Mouse (Mus musculus) left cerebral cortex, postnatal 10 days (tissue): ENCODE measurements at regions not wholly inside any gene's neighbourhood (a gene's known extent, or its start where the extent isn't known, plus 50 kb on each side); places are given as distances from the start of the nearest gene placed in this dataset.

Source experiments
- DNase-seq, 2 experiments: peaks; one replicate each; pipeline ENCODE4 v3.0.0; 2021 to 2022; ENCODE audit warnings: low spot score in 2 of 2, mixed read lengths in 1 of 2; ENCODE audit errors: extremely low spot score in 1 of 2
- intact Hi-C: fragments of 180-260 bp; cut with DNase I; formaldehyde crosslinking; loops from one replicate; pipeline ENCODE4 v1.15.1; 2025

- peak; percentile 80 to 82 for DNase-seq
- intact Hi-C loops: loop anchor here (2.0 to 10.0 kb wide), 4 partner anchors 271 to 665 kb away; partner anchors contain the start of gene Pbx3
Observed at GRCm38 (mm10) chr2:33973213-33973834, 85.6 kb upstream of the Mvb12b start.

- peak; percentile 36 to 56 for DNase-seq
- intact Hi-C loops: loop anchor here (5.0 kb wide), 1 partner anchor 220 kb away; no protein-coding TSS in a partner anchor
Observed at GRCm38 (mm10) chr2:33966984-33967421, 79.3 kb upstream of the Mvb12b start.

- intact Hi-C loops: loop anchor here (5.0 kb wide), 1 partner anchor 219 kb away; no protein-coding TSS in a partner anchor
- no peak for DNase-seq
Observed at GRCm38 (mm10) chr2:33966389-33966983, 78.7 kb upstream of the Mvb12b start.

DNA sequence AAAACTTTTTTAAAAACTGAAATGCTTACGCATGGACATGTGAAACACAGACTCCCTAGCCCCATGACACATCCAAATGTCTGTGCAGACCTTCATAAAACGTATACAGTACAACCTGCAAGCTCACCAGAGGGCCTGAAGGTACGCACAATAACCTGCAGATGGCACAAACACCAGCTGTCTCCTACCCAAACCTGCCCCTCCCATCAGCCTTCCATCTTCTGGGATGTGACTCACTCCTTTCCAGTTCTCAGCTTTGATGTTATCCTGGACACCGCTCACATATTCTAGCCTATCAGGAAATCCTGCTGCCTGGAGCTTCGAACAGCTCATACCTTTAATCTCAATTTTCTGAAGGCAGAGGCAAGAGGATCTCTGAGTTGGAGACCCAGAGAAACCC, 76.3 kb upstream of the Mvb12b start:
- DNase-seq: no peak
- intact Hi-C loops: loop anchor here (5.0 kb wide), 1 partner anchor 142 kb away; no protein-coding TSS in a partner anchor

- intact Hi-C loops: loop anchor here (5.0 kb wide), 1 partner anchor 140 kb away; no protein-coding TSS in a partner anchor
- no peak for DNase-seq
Observed at GRCm38 (mm10) chr2:33962355-33963037, 74.8 kb upstream of the Mvb12b start.

DNA sequence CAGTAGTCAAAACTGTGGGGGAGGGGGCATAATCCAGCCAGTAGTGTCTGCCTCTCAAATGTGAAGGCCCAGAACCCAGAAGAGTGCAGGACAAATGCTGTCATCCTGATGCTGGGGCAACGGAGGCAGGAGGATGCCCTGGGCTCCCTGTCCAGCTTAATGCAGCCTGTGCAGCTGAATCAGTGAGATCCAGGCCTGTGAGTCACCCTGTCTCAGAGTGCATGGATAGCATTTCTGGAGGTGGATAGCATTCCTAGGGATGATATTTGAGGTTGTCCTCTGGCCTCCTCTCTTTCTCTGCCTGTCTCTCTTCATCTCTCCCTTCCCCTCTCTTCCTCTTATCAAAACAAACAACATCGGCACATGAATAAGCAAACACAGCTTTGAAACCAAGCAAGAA, 73.8 kb upstream of the Mvb12b start:
- no peak for DNase-seq
- intact Hi-C loops: loop anchor here (5.0 kb wide), 1 partner anchor 139 kb away; no protein-coding TSS in a partner anchor

DNA sequence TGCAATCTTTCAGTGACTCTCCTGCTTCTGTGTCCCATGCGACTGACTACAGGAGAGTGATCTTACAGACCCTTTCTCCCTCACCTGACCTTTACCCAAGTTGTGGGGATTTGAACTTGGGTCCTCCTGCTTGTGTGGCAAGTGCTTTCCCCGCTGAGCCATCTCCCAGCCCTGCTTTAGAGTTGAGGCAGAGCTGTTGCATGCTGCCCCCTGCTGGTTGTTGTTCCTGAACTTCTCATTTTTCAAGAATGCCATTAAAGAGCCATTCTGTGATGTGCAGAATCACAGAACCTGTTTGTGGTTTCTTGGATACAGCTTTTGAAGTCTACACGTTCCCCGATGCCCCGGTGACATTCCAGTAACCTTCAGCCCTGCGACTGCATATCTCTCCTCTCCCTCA, 70.0 kb upstream of the Mvb12b start:
- intact Hi-C loops: no loop called here
- DNase-seq: peak in 1 of 2 experiments; percentile 59

- DNase-seq: no peak
- intact Hi-C loops: no loop called here
Observed at GRCm38 (mm10) chr2:33944301-33944700, 56.6 kb upstream of the Mvb12b start.

GRCm38 (mm10) chr2:33942085-33942484, 54.3 kb upstream of the Mvb12b start:
- DNase-seq: no peak
- intact Hi-C loops: no loop called here

DNA sequence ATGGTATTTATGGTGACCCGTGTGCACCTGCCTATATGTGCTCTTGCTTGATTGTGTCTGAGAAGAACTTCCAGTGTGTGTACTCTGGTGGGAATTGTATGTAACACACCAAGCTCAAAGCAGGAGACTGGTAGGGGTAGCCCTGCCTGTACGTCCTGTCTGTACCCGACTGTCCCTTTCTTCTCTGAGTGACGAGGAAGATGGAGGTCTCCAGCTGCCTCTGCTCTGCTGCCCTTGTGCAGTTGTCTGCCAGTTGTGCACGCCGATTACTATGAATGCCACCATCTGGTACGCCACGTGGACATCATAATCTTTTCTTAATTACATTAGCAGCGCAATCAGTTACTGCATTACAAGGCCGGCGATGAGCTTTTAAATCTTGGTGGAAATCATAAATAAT, 53.6 kb upstream of the Mvb12b start:
- DNase-seq: no peak
- intact Hi-C loops: no loop called here

- no peak for DNase-seq
- intact Hi-C loops: no loop called here
Observed at GRCm38 (mm10) chr2:33939836-33940235, 52.1 kb upstream of the Mvb12b start.
